Mouse (Mus musculus) forebrain, embryonic 14.5 days (tissue): Measurements from ENCODE around the gene St7. TPM values are rescaled to one million over a fixed set of nuclear protein-coding genes. Genes with fewer than 3 reads are reported as not detected.
A peak's percentile ranks its signal among the peaks of the same experiment; 100 is the strongest.

ENCODE experiments used
- ATAC-seq: fragments of 200-750 bp; cut with Nextera tagmentation; 2 replicates; pipeline ENCODE4 v1.8.0; 2017; ENCODE audit warnings: mild to moderate bottlenecking, moderate library complexity
- DNase-seq: peaks from one replicate; pipeline ENCODE4 v3.0.0-alpha.2; 2015; ENCODE audit warnings: low spot score
- H3K27ac ChIP-seq: fragments of 300-500 bp; sonication (generic); 2 replicates; pipeline ENCODE4 v1.5.1; 2014; ENCODE audit warnings: low read depth, mild to moderate bottlenecking, control low read depth, low read length, moderate library complexity
- H3K27me3 ChIP-seq: fragments of 300-500 bp; sonication (generic); replicated peaks from 2 replicates; pipeline ENCODE4 v1.6.1; 2014; ENCODE audit warnings: low read length, control low read depth, mixed read lengths; ENCODE audit not compliant: control insufficient read depth, insufficient read depth
- H3K36me3 ChIP-seq: fragments of 300-500 bp; sonication (generic); 2 replicates; pipeline ENCODE4 v1.6.1; 2014; ENCODE audit warnings: low read length, control low read depth; ENCODE audit not compliant: control insufficient read depth, insufficient read depth
- H3K4me1 ChIP-seq: fragments of 300-500 bp; sonication (generic); 2 replicates; pipeline ENCODE4 v1.6.1; 2014; ENCODE audit warnings: antibody characterized with exemption, low read length, control low read depth; ENCODE audit not compliant: control insufficient read depth, insufficient read depth
- H3K4me2 ChIP-seq: fragments of 300-500 bp; sonication (generic); 2 replicates; pipeline ENCODE4 v1.6.1; 2014; ENCODE audit warnings: mild to moderate bottlenecking, control low read depth, low read length
- H3K4me3 ChIP-seq: fragments of 300-500 bp; sonication (generic); 2 replicates; pipeline ENCODE4 v1.5.1; 2014; ENCODE audit warnings: low read depth, low read length, control low read depth
- H3K9ac ChIP-seq: fragments of 300-500 bp; sonication (generic); 2 replicates; pipeline ENCODE4 v1.6.1; 2014; ENCODE audit warnings: mild to moderate bottlenecking, low read length, control low read depth, moderate library complexity
- H3K9me3 ChIP-seq: fragments of 300-500 bp; sonication (generic); replicated peaks from 2 replicates; pipeline ENCODE4 v1.6.1; 2016; ENCODE audit warnings: low read length, control low read depth, mixed read lengths; ENCODE audit not compliant: control insufficient read depth
- WGBS: fragments of 180-500 bp; shearing (Covaris S2); extraction: QIAGEN DNeasy Blood & Tissue Kit; methylation state at CpG from one replicate; pipeline ENCODE4 v1.1.7; 2014; 5-methylcytosine and 5-hydroxymethylcytosine counted together
- polyA plus RNA-seq: library from polyadenylated mRNA; unstranded; fragments of >200 nt; fragmentation: Nextera tagmentation; extraction: Ambion mirVana; gene quantifications from 2 replicates; pipeline ENCODE4 v1.2.1, GENCODE M21; 2014

St7 gene
- polyA plus RNA-seq, 1 experiment from 2014 or later = 55.2 TPM

- peaks cover 34% of the 10 kb centered on the region for H3K36me3 ChIP-seq
- H3K27me3 ChIP-seq = no peaks in the 10 kb centered on the region
- 97% methylated on average over 1 of the region's 1 CpGs for WGBS
- H3K4me1 ChIP-seq = no peaks in the 10 kb centered on the region
- no peak overlapping the region for H3K4me2 ChIP-seq
- no peak overlapping the region for H3K9ac ChIP-seq
- DNase-seq (no peak), ATAC-seq (no peak)
- no peak overlapping the region for H3K27ac ChIP-seq
- no peaks in the 10 kb centered on the region for H3K9me3 ChIP-seq
- H3K4me3 ChIP-seq = no peak overlapping the region
Observed at GRCm38 (mm10) chr6:17859564-17859963, 166.8 kb downstream of the St7 start.

- Histone ChIP-seq H3K9me3 (no peaks in the 10 kb centered on the region), H3K36me3 (peaks cover 29% of the 10 kb centered on the region), H3K27me3 (no peaks in the 10 kb centered on the region), H3K27ac (no peak overlapping the region), H3K4me3 (no peak overlapping the region), H3K9ac (no peak overlapping the region), H3K4me1 (no peaks in the 10 kb centered on the region), H3K4me2 (no peak overlapping the region)
- 95% methylated on average over 1 of the region's 1 CpGs for WGBS
- DNase-seq = no peak
- ATAC-seq = no peak
Observed at GRCm38 (mm10) chr6:17860463-17860862, 167.7 kb downstream of the St7 start.

GRCm38 (mm10) chr6:17867796-17868195 is 175.1 kb downstream of the St7 start:
- no peak overlapping the region for H3K9ac ChIP-seq
- no peaks in the 10 kb centered on the region for H3K9me3 ChIP-seq
- ATAC-seq = no peak
- DNase-seq = no peak
- H3K4me1 ChIP-seq = no peaks in the 10 kb centered on the region
- 40% methylated on average over 1 of the region's 1 CpGs for WGBS
- H3K4me3 ChIP-seq = no peak overlapping the region
- H3K4me2 ChIP-seq = no peak overlapping the region
- no peaks in the 10 kb centered on the region for H3K27me3 ChIP-seq
- peaks cover 24% of the 10 kb centered on the region for H3K36me3 ChIP-seq
- H3K27ac ChIP-seq = no peak overlapping the region

GRCm38 (mm10) chr6:17871831-17872372 is 179.2 kb downstream of the St7 start:
- Histone ChIP-seq H3K4me1 (no peaks in the 10 kb centered on the region), H3K4me3 (no peak overlapping the region), H3K36me3 (peaks cover 21% of the 10 kb centered on the region), H3K4me2 (no peak overlapping the region), H3K9ac (no peak overlapping the region), H3K27ac (no peak overlapping the region), H3K27me3 (no peaks in the 10 kb centered on the region), H3K9me3 (no peaks in the 10 kb centered on the region)
- 84% methylated on average over 3 of the region's 3 CpGs for WGBS
- ATAC-seq = no peak
- peak; percentile 4 for DNase-seq

GRCm38 (mm10) chr6:17875606-17876005 is 182.9 kb downstream of the St7 start:
- 73% methylated on average over 7 of the region's 7 CpGs for WGBS
- Histone ChIP-seq H3K4me1 (no peaks in the 10 kb centered on the region), H3K9ac (no peak overlapping the region), H3K4me2 (no peak overlapping the region), H3K4me3 (no peak overlapping the region), H3K36me3 (peaks cover 10% of the 10 kb centered on the region), H3K9me3 (no peaks in the 10 kb centered on the region), H3K27ac (0 out of 2 replicates have a peak overlapping the region, but pooled peaks have one; percentile 30), H3K27me3 (no peaks in the 10 kb centered on the region)
- ATAC-seq = 0 out of 2 replicates have a peak, but pooled peaks have one; percentile 9
- no peak for DNase-seq

- Histone ChIP-seq H3K9ac (no peak overlapping the region), H3K27me3 (no peaks in the 10 kb centered on the region), H3K27ac (peak overlapping the region; percentile 30; the same call in 1 of the 2 replicates), H3K4me1 (no peaks in the 10 kb centered on the region), H3K4me2 (no peak overlapping the region), H3K36me3 (peaks cover 10% of the 10 kb centered on the region), H3K9me3 (no peaks in the 10 kb centered on the region), H3K4me3 (no peak overlapping the region)
- 87% methylated on average over 3 of the region's 3 CpGs for WGBS
- ATAC-seq (peak; percentile 73), DNase-seq (peak; percentile 47)
Observed at GRCm38 (mm10) chr6:17876023-17876613, 183.4 kb downstream of the St7 start.

GRCm38 (mm10) chr6:17876670-17877179 is 184.0 kb downstream of the St7 start:
- ATAC-seq (no peak), DNase-seq (no peak)
- Histone ChIP-seq H3K9ac (no peak overlapping the region), H3K27me3 (no peaks in the 10 kb centered on the region), H3K4me1 (no peaks in the 10 kb centered on the region), H3K9me3 (no peaks in the 10 kb centered on the region), H3K4me3 (no peak overlapping the region), H3K36me3 (peaks cover 6% of the 10 kb centered on the region), H3K4me2 (no peak overlapping the region), H3K27ac (no peak overlapping the region)
- 86% methylated on average over 7 of the region's 7 CpGs for WGBS

- no peak overlapping the region for H3K4me2 ChIP-seq
- no peak overlapping the region for H3K4me3 ChIP-seq
- ATAC-seq (no peak), DNase-seq (no peak)
- no peaks in the 10 kb centered on the region for H3K9me3 ChIP-seq
- no peaks in the 10 kb centered on the region for H3K27me3 ChIP-seq
- H3K4me1 ChIP-seq = no peaks in the 10 kb centered on the region
- H3K36me3 ChIP-seq = peaks cover 28% of the 10 kb centered on the region
- no peak overlapping the region for H3K27ac ChIP-seq
- H3K9ac ChIP-seq = no peak overlapping the region
Observed at GRCm38 (mm10) chr6:17882943-17883342, 190.2 kb downstream of the St7 start.

GRCm38 (mm10) chr6:17887765-17888164 is 195.0 kb downstream of the St7 start:
- ATAC-seq (no peak), DNase-seq (no peak)
- Histone ChIP-seq H3K9me3 (no peaks in the 10 kb centered on the region), H3K4me2 (no peak overlapping the region), H3K4me3 (no peak overlapping the region), H3K27me3 (no peaks in the 10 kb centered on the region), H3K4me1 (no peaks in the 10 kb centered on the region), H3K27ac (no peak overlapping the region), H3K9ac (no peak overlapping the region), H3K36me3 (peaks cover 33% of the 10 kb centered on the region)
- WGBS = 80% methylated on average over 6 of the region's 6 CpGs
